Mouse (Mus musculus): Measurements from ENCODE around the gene Ncf1. TPM values are rescaled to one million over a fixed set of nuclear protein-coding genes. Genes with fewer than 3 reads are reported as not detected.
A peak's percentile ranks its signal among the peaks of the same experiment; 100 is the strongest.

The Ncf1 gene
- total and polyA plus RNA-seq, 3 experiments = 287 to 342 (median 302) TPM

DNA sequence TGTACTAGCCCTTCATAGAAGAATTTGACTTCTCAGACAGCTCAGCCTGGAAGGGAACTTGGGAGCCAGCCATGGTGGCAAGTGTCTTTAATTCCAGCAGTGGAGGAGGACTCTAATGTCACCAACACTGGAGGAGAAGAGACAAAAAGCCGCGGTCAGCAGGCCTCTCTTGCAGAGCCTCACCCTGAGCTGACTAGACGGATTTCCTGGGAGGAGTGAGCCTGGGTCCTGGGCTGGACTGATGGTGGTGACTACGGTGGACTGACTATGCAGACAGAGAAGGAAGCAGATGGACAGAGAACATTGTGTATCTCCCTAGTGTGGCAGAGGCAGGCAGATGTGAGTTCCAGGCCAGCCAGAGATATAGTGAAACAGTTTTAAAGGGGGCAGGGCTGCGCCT is 2.0 kb upstream of the Ncf1 start:
- Histone ChIP-seq H3K27ac (ENCODE audit: insufficient read depth, low read depth) (peak overlapping the region; percentile 96), H3K79me2 (replicated peaks; ENCODE audit: control insufficient read depth, extremely low read depth, insufficient read depth, poor library complexity, severe bottlenecking) (peaks cover 6% of the 10 kb centered on the region; the same call in 1 of the 2 replicates), H3K4me1 (ENCODE audit: control insufficient read depth in 1 of 2, insufficient read depth in 2 of 2) (peaks cover 39 to 57% of the 10 kb centered on the region in 2 experiments), H3K27me3 (replicated peaks) (no peaks in the 10 kb centered on the region), H3K36me3 (replicated peaks in 1 of 2; ENCODE audit: control insufficient read depth in 1 of 2, insufficient read depth in 1 of 2, low read length in 1 of 2) (peaks cover 0 to 24% of the 10 kb centered on the region in 2 experiments), H3K4me3 (replicated peaks in 1 of 3; ENCODE audit: low read depth in 2 of 3, low read length in 2 of 3, poor library complexity in 1 of 3) (peak overlapping the region in 1 of 3 experiments; percentile 15), H3K9ac (ENCODE audit: insufficient read depth, low read depth) (no peak overlapping the region), H3K4me2 (ENCODE audit: insufficient read depth, low read depth, poor library complexity, severe bottlenecking) (peak overlapping the region; percentile 64; the same call in 1 of the 2 replicates), H3K9me3 (replicated peaks; ENCODE audit: low read length) (no peaks in the 10 kb centered on the region)
- in situ Hi-C loops (cut with MboI; ENCODE audit: low pct_ligation_motif_present, low pct_unique_long_range_greater_than_20kb, low sequenced_read_pairs) = no loop called here
- no peak for DNase-seq (ENCODE audit: extremely low read depth)
- dilution Hi-C loops (cut with MboI; ENCODE audit: extremely low pct_ligation_motif_present, extremely low pct_unique_long_range_greater_than_20kb, low sequenced_read_pairs) = no loop called here
- TF ChIP-seq ZC3H11A (IDR thresholded peaks at IDR 0.05; ENCODE audit: low read depth, low read length) = no peak
- no peak for TF ChIP-seq UBTF (IDR thresholded peaks at IDR 0.05; ENCODE audit: low read depth, low read length)
- TF ChIP-seq POLR2A (IDR thresholded peaks at IDR 0.05; ENCODE audit: low read depth, low read length) = peak; percentile 16
- 0 out of 2 replicates have a peak, but pooled peaks have one; percentile 12 for TF ChIP-seq MYC (IDR thresholded peaks at IDR 0.05; ENCODE audit: low read depth, low read length)
- no peak for TF ChIP-seq E2F4 (IDR thresholded peaks at IDR 0.05; ENCODE audit: insufficient replicate concordance, low read depth, low read length)
- no peak for TF ChIP-seq SMC3 (IDR thresholded peaks at IDR 0.05; ENCODE audit: low read depth, low read length)
- TF ChIP-seq POLR2AphosphoS2 (IDR thresholded peaks at IDR 0.05; ENCODE audit: low read depth, low read length) = no peak
- no peak for TF ChIP-seq PAX5 (IDR thresholded peaks at IDR 0.05; ENCODE audit: low read length)
- no peak for TF ChIP-seq ELF1 (IDR thresholded peaks at IDR 0.05; ENCODE audit: low read depth, low read length)
- 0 out of 2 replicates have a peak, but pooled peaks have one; percentile 17 for TF ChIP-seq TCF12 (IDR thresholded peaks at IDR 0.05; ENCODE audit: low read depth, low read length)

GRCm38 (mm10) chr5:134228249-134228638 is 1.2 kb downstream of the Ncf1 start:
- peak overlapping the region; percentile 60; the same call in 1 of the 2 replicates for H3K4me2 ChIP-seq (ENCODE audit: insufficient read depth, low read depth, poor library complexity, severe bottlenecking)
- TF ChIP-seq SIN3A (IDR thresholded peaks at IDR 0.05; ENCODE audit: low read length) (peak; percentile 38; the same call in 1 of the 2 replicates), SMC3 (IDR thresholded peaks at IDR 0.05; ENCODE audit: low read depth, low read length) (no peak), POLR2A (IDR thresholded peaks at IDR 0.05; ENCODE audit: low read depth, low read length) (peak; percentile 70), CHD2 (IDR thresholded peaks at IDR 0.05; ENCODE audit: low read length) (peak; percentile 66; the same call in 1 of the 2 replicates), MAFK (IDR thresholded peaks at IDR 0.05; ENCODE audit: insufficient replicate concordance, low read length) (0 out of 2 replicates have a peak, but pooled peaks have one; percentile 47), KAT2A (IDR thresholded peaks at IDR 0.05; ENCODE audit: insufficient replicate concordance, low read length) (no peak), MEF2A (IDR thresholded peaks at IDR 0.05; ENCODE audit: borderline replicate concordance, low read depth, low read length) (peak; percentile 99), TCF12 (IDR thresholded peaks at IDR 0.05; ENCODE audit: low read depth, low read length) (peak; percentile 90), MAZ (IDR thresholded peaks at IDR 0.05; ENCODE audit: low read depth, low read length) (peak; percentile 97), EP300 (IDR thresholded peaks at IDR 0.05; ENCODE audit: low read length) (peak; percentile 78; the same call in 1 of the 2 replicates), GABPA (IDR thresholded peaks at IDR 0.05; ENCODE audit: insufficient replicate concordance, low read depth, low read length) (no peak), ELF1 (IDR thresholded peaks at IDR 0.05; ENCODE audit: low read depth, low read length) (0 out of 2 replicates have a peak, but pooled peaks have one; percentile 2), NRF1 (IDR thresholded peaks at IDR 0.05; ENCODE audit: low read depth, low read length) (no peak), ZC3H11A (IDR thresholded peaks at IDR 0.05; ENCODE audit: low read depth, low read length) (no peak), IRF4 (IDR thresholded peaks at IDR 0.05; ENCODE audit: low read depth, low read length) (peak; percentile 96), ZKSCAN1 (IDR thresholded peaks at IDR 0.05; ENCODE audit: borderline replicate concordance, low read depth, low read length) (no peak), BHLHE40 (IDR thresholded peaks at IDR 0.05; ENCODE audit: low read depth, low read length) (peak; percentile 75), RCOR1 (conservative IDR thresholded peaks at IDR 0.05; ENCODE audit: low read depth, low read length) (no peak), JUND (conservative IDR thresholded peaks at IDR 0.05; ENCODE audit: low read depth, low read length) (peak; percentile 62), PAX5 (IDR thresholded peaks at IDR 0.05; ENCODE audit: low read length) (no peak), JUN (IDR thresholded peaks at IDR 0.05; ENCODE audit: insufficient read depth, low read depth, low read length) (peak; percentile 54), NELFE (IDR thresholded peaks at IDR 0.05; ENCODE audit: low read depth, low read length) (peak; percentile 40; the same call in 1 of the 2 replicates), UBTF (IDR thresholded peaks at IDR 0.05; ENCODE audit: low read depth, low read length) (0 out of 2 replicates have a peak, but pooled peaks have one; percentile 66), USF2 (conservative IDR thresholded peaks at IDR 0.05; ENCODE audit: low read depth, low read length) (no peak), ETS1 (conservative IDR thresholded peaks at IDR 0.05; ENCODE audit: low read depth, low read length) (peak; percentile 91), USF1 (IDR thresholded peaks at IDR 0.05; ENCODE audit: low read depth, low read length) (no peak), TBP (conservative IDR thresholded peaks at IDR 0.05; ENCODE audit: low read depth, low read length) (peak; percentile 71; the same call in 1 of the 2 replicates)

More at GRCm38 (mm10) chr5:134228249-134228638, 1.2 kb downstream of the Ncf1 start:
- peak overlapping the region; percentile 71 to 91 (median 84) for H3K4me3 ChIP-seq (replicated peaks in 1 of 3; ENCODE audit: low read depth in 2 of 3, low read length in 2 of 3, poor library complexity in 1 of 3)
- peak overlapping the region; percentile 96 for H3K9ac ChIP-seq (ENCODE audit: insufficient read depth, low read depth)
- dilution Hi-C loops (cut with MboI; ENCODE audit: extremely low pct_ligation_motif_present, extremely low pct_unique_long_range_greater_than_20kb, low sequenced_read_pairs) (no loop called here), in situ Hi-C loops (cut with MboI; ENCODE audit: low pct_ligation_motif_present, low pct_unique_long_range_greater_than_20kb, low sequenced_read_pairs) (no loop called here)
- peaks cover 25 to 53% of the 10 kb centered on the region in 2 experiments for H3K4me1 ChIP-seq (ENCODE audit: control insufficient read depth in 1 of 2, insufficient read depth in 2 of 2)
- peak overlapping the region; percentile 100 for H3K27ac ChIP-seq (ENCODE audit: insufficient read depth, low read depth)
- peak; percentile 82 for DNase-seq (ENCODE audit: extremely low read depth)
- H3K36me3 ChIP-seq (replicated peaks in 1 of 2; ENCODE audit: control insufficient read depth in 1 of 2, insufficient read depth in 1 of 2, low read length in 1 of 2) = peaks cover 26 to 42% of the 10 kb centered on the region in 2 experiments
- H3K27me3 ChIP-seq (replicated peaks) = no peaks in the 10 kb centered on the region
- H3K9me3 ChIP-seq (replicated peaks; ENCODE audit: low read length) = no peaks in the 10 kb centered on the region
- peaks cover 26% of the 10 kb centered on the region for H3K79me2 ChIP-seq (replicated peaks; ENCODE audit: control insufficient read depth, extremely low read depth, insufficient read depth, poor library complexity, severe bottlenecking)
